ENCODE assay signal across 20 mouse cellular contexts in genomic region chr14:17767987-17768386, GRCm38 (mm10).
"Had no signal": no experiment of that assay in that cellular context is flagged by ENCODE, and none has a peak within 500 bp of the region (broad histone marks: within the 10 kb centered on the region; RNA-seq: fewer than 3 reads in every experiment).

No protein-coding gene starts in this region.

- H3K36me3 ChIP-seq: limb, embryonic 12.5 days; limb, embryonic 15.5 days; liver, embryonic 12.5 days; liver, embryonic 15.5 days; midbrain, embryonic 12.5 days; midbrain, embryonic 15.5 days; neural tube, embryonic 12.5 days; neural tube, embryonic 15.5 days had no signal

- ATAC-seq: inflammation-experienced regulatory T-cells, adult 6 months; intestine, embryonic 16.5 days; liver, embryonic 12.5 days; midbrain, embryonic 15.5 days had no signal

- H3K27ac ChIP-seq: limb, embryonic 12.5 days; limb, embryonic 15.5 days; liver, embryonic 12.5 days; liver, embryonic 15.5 days; macrophage; midbrain, embryonic 12.5 days; midbrain, embryonic 15.5 days; neural tube, embryonic 12.5 days; neural tube, embryonic 15.5 days; stomach, postnatal 0 days had no signal

- DNase-seq: left cerebral cortex, postnatal 4 days; lung, adult 2 months; right cerebral cortex, adult 18-20 months; right cerebral cortex, postnatal 14 days; right cerebral cortex, postnatal 4 days; thymus, adult 2 months; thymus, postnatal 14 days; thymus, postnatal 4 days had no signal

- H3K4me1 ChIP-seq: limb, embryonic 12.5 days; limb, embryonic 15.5 days; liver, embryonic 12.5 days; liver, embryonic 15.5 days; midbrain, embryonic 12.5 days; midbrain, embryonic 15.5 days; neural tube, embryonic 12.5 days; neural tube, embryonic 15.5 days had no signal

- H3K9ac ChIP-seq: limb, embryonic 12.5 days; limb, embryonic 15.5 days; liver, embryonic 12.5 days; liver, embryonic 15.5 days; midbrain, embryonic 12.5 days; midbrain, embryonic 15.5 days; neural tube, embryonic 12.5 days; neural tube, embryonic 15.5 days had no signal

- H3K9me3 ChIP-seq: limb, embryonic 12.5 days; limb, embryonic 15.5 days; liver, embryonic 12.5 days; liver, embryonic 15.5 days; midbrain, embryonic 12.5 days; midbrain, embryonic 15.5 days; neural tube, embryonic 12.5 days; neural tube, embryonic 15.5 days had no signal

- H3K4me3 ChIP-seq: limb, embryonic 12.5 days; limb, embryonic 15.5 days; liver, embryonic 12.5 days; liver, embryonic 15.5 days; midbrain, embryonic 12.5 days; midbrain, embryonic 15.5 days; neural tube, embryonic 12.5 days; neural tube, embryonic 15.5 days had no signal

- H3K27me3 ChIP-seq: limb, embryonic 12.5 days; limb, embryonic 15.5 days; liver, embryonic 12.5 days; liver, embryonic 15.5 days; midbrain, embryonic 12.5 days; midbrain, embryonic 15.5 days; neural tube, embryonic 12.5 days; neural tube, embryonic 15.5 days had no signal

- H3K4me2 ChIP-seq: limb, embryonic 12.5 days; limb, embryonic 15.5 days; liver, embryonic 12.5 days; liver, embryonic 15.5 days; midbrain, embryonic 12.5 days; midbrain, embryonic 15.5 days; neural tube, embryonic 12.5 days; neural tube, embryonic 15.5 days had no signal
